Mouse (Mus musculus) hindbrain, embryonic 14.5 days (tissue): ENCODE measurements at regions not wholly inside any gene's neighbourhood (a gene's known extent, or its start where the extent isn't known, plus 50 kb on each side); places are given as distances from the start of the nearest gene placed in this dataset.

Source experiments
- ATAC-seq: fragments of 200-750 bp; cut with Nextera tagmentation; 2 replicates; pipeline ENCODE4 v1.8.0; 2017; ENCODE audit warnings: moderate number of reproducible peaks, mild to moderate bottlenecking, moderate TSS enrichment, moderate library complexity; ENCODE audit not compliant: low FRiP score
- DNase-seq: peaks from one replicate; pipeline ENCODE4 v3.0.0-alpha.2; 2015; ENCODE audit warnings: low spot score
- H3K27ac ChIP-seq: fragments of 300-500 bp; sonication (generic); 2 replicates; pipeline ENCODE4 v1.5.1; 2014; ENCODE audit warnings: mild to moderate bottlenecking, moderate library complexity
- H3K27me3 ChIP-seq: fragments of 300-500 bp; sonication (generic); 2 replicates; pipeline ENCODE4 v1.6.1; 2014; ENCODE audit warnings: mild to moderate bottlenecking, low read length, mixed read lengths; ENCODE audit not compliant: control insufficient read depth, insufficient read depth
- H3K36me3 ChIP-seq: fragments of 300-500 bp; sonication (generic); replicated peaks from 2 replicates; pipeline ENCODE4 v1.6.1; 2014; ENCODE audit not compliant: control insufficient read depth, insufficient read depth
- H3K4me1 ChIP-seq: fragments of 300-500 bp; sonication (generic); replicated peaks from 2 replicates; pipeline ENCODE4 v1.6.1; 2014; ENCODE audit warnings: antibody characterized with exemption, low read length, mixed read lengths; ENCODE audit not compliant: control insufficient read depth, insufficient read depth
- H3K4me2 ChIP-seq: fragments of 300-500 bp; sonication (generic); replicated peaks from 2 replicates; pipeline ENCODE4 v1.6.1; 2014; ENCODE audit warnings: mild to moderate bottlenecking, moderate library complexity
- H3K4me3 ChIP-seq: fragments of 300-500 bp; sonication (generic); replicated peaks from 2 replicates; pipeline ENCODE4 v1.5.1; 2014; ENCODE audit warnings: mild to moderate bottlenecking, low read length
- H3K9ac ChIP-seq: fragments of 300-500 bp; sonication (generic); 2 replicates; pipeline ENCODE4 v1.6.1; 2014
- H3K9me3 ChIP-seq: fragments of 300-500 bp; sonication (generic); 2 replicates; pipeline ENCODE4 v1.6.1; 2016; ENCODE audit warnings: low read length; ENCODE audit not compliant: control insufficient read depth
- WGBS: fragments of 180-500 bp; shearing (Covaris S2); extraction: QIAGEN DNeasy Blood & Tissue Kit; methylation state at CpG from one replicate; pipeline ENCODE4 v1.1.7; 2014; 5-methylcytosine and 5-hydroxymethylcytosine counted together

DNA sequence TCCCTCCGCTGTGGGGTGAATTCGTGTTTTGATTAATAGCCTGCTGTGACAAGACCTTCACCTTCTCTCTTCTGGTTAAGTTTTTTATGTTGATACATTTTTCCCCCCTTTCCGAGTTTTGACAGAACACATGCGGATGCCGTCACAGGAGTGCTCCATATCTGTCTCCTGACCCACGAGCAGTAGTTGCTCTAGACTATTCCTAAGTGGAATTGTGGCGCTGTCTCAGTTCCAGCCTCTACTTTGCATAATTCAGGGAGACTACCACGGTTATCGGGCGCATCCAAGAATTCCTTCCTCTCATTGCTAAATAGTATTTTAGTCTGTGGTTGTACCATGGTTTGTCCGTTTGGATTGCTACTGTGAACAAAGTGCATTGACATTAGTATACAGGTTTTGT, 109.2 kb upstream of the Atp1a1 start:
- no peak for DNase-seq
- 60% methylated on average over 11 of the region's 11 CpGs for WGBS
- H3K9me3 ChIP-seq: no peaks in the 10 kb centered on the region
- H3K4me3 ChIP-seq: no peak overlapping the region
- no peak overlapping the region for H3K27ac ChIP-seq
- no peak for ATAC-seq
- no peaks in the 10 kb centered on the region for H3K27me3 ChIP-seq
- H3K36me3 ChIP-seq: no peaks in the 10 kb centered on the region
- peak overlapping the region; percentile 16; the same call in 1 of the 2 replicates for H3K4me2 ChIP-seq
- peaks cover 20% of the 10 kb centered on the region for H3K4me1 ChIP-seq
- no peak overlapping the region for H3K9ac ChIP-seq

DNA sequence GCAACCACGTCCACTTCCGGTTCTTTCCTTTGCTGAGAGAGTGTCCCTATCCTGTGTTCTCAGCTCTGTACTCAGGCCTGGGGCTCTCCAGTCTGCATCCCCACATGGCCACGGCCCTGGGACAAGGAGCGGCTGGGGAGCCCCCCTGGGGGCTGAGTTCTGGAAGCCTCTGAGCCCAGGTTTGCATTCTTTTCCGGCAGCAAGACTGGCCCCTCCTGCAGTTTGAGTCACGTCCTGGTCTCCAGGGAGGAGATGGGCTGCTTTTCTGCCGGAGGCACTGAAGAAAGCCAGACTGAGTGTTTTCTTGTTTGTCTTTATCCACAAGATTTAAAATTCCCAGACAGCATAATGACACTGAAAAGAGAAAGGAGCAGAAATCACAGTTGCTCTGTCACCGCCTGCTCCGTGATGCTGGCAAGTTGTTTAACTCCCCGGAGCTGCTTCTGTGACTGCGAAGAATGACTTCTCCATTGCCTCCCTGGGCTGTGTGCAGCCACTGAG, 108.7 kb upstream of the Atp1a1 start:
- Histone ChIP-seq H3K4me3 (no peak overlapping the region), H3K27ac (no peak overlapping the region), H3K9me3 (no peaks in the 10 kb centered on the region), H3K4me1 (peaks cover 20% of the 10 kb centered on the region), H3K36me3 (no peaks in the 10 kb centered on the region), H3K27me3 (no peaks in the 10 kb centered on the region), H3K9ac (no peak overlapping the region), H3K4me2 (peak overlapping the region; percentile 16)
- WGBS: 21% methylated on average over 11 of the region's 11 CpGs
- DNase-seq: peak; percentile 38
- ATAC-seq: peak; percentile 54; the same call in 1 of the 2 replicates

DNA sequence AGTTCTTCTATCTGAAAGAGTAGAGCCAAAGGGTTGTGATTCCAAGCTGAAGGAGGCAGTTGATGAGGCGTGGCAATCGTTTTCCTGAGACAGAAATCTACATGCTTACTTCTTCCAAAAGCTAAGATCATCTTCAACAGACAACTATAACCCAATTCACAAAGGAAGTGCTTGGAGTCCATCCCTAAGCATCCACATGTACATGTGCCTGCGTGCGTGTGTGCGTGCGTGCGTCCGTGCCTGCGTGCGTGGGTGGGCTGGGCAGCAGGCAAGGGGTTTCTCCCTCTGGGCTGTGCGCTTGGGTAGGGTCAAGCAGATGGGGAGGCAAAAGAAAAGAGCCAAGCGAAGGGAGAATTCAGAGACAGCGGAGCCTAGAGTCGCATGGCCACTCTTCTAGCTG, 108.2 kb upstream of the Atp1a1 start:
- Histone ChIP-seq H3K4me2 (peak overlapping the region; percentile 16; the same call in 1 of the 2 replicates), H3K27ac (no peak overlapping the region), H3K27me3 (no peaks in the 10 kb centered on the region), H3K9me3 (no peaks in the 10 kb centered on the region), H3K4me1 (peaks cover 20% of the 10 kb centered on the region), H3K4me3 (no peak overlapping the region), H3K9ac (no peak overlapping the region), H3K36me3 (no peaks in the 10 kb centered on the region)
- DNase-seq: no peak
- 79% methylated on average over 14 of the region's 14 CpGs for WGBS
- ATAC-seq: no peak

DNA sequence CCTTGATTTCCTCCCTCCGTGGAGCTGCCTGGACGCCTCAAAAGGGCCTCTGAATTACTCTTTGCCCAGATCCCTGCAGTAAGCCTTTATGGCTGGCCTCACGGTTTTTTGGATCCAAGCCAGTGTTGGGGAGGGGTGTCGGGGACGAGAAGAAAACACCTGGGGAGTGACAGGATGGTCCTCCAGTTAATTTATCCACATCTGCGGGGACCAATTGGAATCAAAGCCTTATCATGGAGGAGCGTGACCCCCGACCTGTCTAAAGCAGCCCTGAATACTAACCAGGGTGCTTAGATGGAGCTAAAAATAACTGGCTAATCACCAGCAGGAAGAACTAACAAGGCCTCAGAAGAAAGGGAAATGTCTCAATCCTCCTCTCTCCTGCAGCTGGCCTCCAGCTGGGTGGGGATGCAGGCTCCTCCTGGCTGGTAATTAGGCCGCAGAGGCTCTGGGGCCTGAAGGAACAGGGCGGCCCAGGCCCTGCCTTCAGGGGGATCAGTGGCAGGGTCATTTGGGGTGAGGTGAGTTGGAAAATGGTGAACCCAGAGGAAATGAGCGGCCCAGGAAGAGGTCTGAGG, 107.2 kb upstream of the Atp1a1 start:
- H3K27ac ChIP-seq: 0 out of 2 replicates have a peak overlapping the region, but pooled peaks have one; percentile 18
- ATAC-seq: 0 out of 2 replicates have a peak, but pooled peaks have one; percentile 24
- 20% methylated on average over 11 of the region's 11 CpGs for WGBS
- no peaks in the 10 kb centered on the region for H3K36me3 ChIP-seq
- peaks cover 20% of the 10 kb centered on the region for H3K4me1 ChIP-seq
- H3K9ac ChIP-seq: no peak overlapping the region
- H3K27me3 ChIP-seq: no peaks in the 10 kb centered on the region
- no peak for DNase-seq
- H3K4me2 ChIP-seq: no peak overlapping the region
- H3K4me3 ChIP-seq: no peak overlapping the region
- H3K9me3 ChIP-seq: no peaks in the 10 kb centered on the region

DNA sequence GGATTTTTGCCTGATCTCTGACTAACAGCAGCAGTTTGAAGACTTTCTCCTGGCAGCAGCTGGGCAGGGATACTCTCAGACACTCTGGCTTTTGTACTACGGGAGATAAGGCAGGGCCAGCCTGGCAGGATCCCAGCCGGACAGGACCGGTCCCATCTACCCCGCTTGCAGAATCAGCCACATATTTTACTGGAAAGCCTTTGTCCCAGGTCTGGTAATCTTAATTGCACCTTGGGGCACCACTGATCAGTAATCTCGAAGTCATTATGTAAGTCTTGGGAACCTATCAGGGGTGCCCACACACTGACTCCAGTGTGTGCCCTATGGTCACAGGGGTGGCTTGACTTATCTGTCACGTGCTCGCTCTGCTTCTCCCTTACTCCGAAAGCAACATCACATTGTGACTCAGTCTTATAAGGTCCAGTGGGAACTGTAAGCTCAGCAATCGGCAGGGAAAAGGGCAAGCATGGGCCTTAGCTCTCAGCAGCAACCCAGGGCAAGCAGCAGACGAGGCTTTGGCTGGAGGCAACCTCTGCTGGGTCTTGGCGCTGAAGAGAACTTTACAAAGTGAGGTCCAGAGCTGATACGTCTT, 105.0 kb upstream of the Atp1a1 start:
- Histone ChIP-seq H3K9me3 (no peaks in the 10 kb centered on the region), H3K4me3 (no peak overlapping the region), H3K4me1 (peaks cover 20% of the 10 kb centered on the region), H3K36me3 (no peaks in the 10 kb centered on the region), H3K9ac (no peak overlapping the region), H3K27me3 (no peaks in the 10 kb centered on the region), H3K27ac (no peak overlapping the region), H3K4me2 (no peak overlapping the region)
- WGBS: 69% methylated on average over 12 of the region's 12 CpGs
- DNase-seq (no peak), ATAC-seq (no peak)

DNA sequence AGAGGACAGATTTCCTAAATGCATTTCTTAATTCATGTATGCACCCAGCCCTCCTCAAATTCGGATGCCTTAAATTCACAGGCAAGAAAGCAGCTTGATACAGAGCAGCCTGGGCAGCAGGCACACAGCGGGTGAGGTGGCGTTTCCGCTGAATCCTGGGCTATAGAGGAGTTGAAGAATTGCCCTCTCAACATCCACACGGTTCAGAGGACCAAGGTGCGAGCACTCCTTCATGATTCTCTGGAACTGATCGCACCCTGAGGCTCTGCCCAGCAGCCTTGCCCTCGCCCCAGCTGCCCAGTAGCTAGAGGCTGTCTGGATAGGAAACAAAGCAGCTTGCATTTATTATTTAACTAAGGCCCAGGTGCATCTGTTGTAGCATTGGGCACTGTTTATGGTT, 104.3 kb upstream of the Atp1a1 start:
- Histone ChIP-seq H3K27me3 (no peaks in the 10 kb centered on the region), H3K9me3 (no peaks in the 10 kb centered on the region), H3K4me1 (peaks cover 20% of the 10 kb centered on the region), H3K4me3 (no peak overlapping the region), H3K36me3 (no peaks in the 10 kb centered on the region), H3K27ac (no peak overlapping the region), H3K4me2 (no peak overlapping the region), H3K9ac (no peak overlapping the region)
- WGBS: 64% methylated on average over 8 of the region's 8 CpGs
- ATAC-seq (no peak), DNase-seq (no peak)

DNA sequence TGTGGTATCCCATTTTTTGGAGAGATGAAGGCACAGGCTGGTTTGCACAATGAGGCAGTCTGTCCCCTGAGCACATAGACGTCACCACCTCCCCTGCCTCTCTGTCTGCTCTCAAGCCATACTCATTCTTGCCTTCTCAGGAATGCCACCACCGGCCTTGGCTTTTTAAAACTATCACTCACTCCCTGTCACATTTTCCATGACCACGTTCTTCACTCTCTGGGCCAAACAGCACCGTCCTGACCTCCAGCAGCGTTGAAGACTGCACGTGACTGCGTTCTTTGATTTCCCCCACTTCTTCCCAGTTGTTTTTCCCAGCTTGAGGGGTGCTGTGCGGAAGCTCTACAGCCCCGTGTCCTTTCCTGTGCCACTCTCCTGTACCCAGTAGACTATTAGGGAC, 100.4 kb upstream of the Atp1a1 start:
- no peaks in the 10 kb centered on the region for H3K27me3 ChIP-seq
- H3K4me1 ChIP-seq: peaks cover 9% of the 10 kb centered on the region
- H3K36me3 ChIP-seq: no peaks in the 10 kb centered on the region
- no peak overlapping the region for H3K27ac ChIP-seq
- no peaks in the 10 kb centered on the region for H3K9me3 ChIP-seq
- no peak overlapping the region for H3K4me2 ChIP-seq
- no peak for DNase-seq
- H3K4me3 ChIP-seq: no peak overlapping the region
- WGBS: 78% methylated on average over 9 of the region's 9 CpGs
- no peak for ATAC-seq
- no peak overlapping the region for H3K9ac ChIP-seq

DNA sequence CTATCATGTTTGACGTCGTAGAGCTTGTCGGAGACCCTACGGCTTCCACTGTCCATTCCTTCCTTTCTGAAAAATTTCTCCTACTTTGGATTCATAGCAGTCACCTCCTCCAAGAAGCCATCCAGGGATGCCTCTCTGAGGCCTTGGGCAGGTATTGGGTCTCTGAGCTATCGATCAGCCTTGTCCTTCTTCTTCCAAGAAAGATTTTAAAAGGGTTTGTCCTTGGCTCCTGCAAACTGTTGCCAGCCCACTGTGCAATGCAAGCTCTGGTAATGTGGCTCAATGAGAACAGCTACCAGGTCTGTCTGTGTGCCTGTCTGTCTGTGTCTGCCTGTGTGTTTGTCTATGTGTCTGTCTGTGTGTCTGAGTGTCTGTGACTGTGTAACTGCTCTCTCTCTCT, 99.8 kb upstream of the Atp1a1 start:
- Histone ChIP-seq H3K4me3 (no peak overlapping the region), H3K9ac (no peak overlapping the region)
- no peak for ATAC-seq

DNA sequence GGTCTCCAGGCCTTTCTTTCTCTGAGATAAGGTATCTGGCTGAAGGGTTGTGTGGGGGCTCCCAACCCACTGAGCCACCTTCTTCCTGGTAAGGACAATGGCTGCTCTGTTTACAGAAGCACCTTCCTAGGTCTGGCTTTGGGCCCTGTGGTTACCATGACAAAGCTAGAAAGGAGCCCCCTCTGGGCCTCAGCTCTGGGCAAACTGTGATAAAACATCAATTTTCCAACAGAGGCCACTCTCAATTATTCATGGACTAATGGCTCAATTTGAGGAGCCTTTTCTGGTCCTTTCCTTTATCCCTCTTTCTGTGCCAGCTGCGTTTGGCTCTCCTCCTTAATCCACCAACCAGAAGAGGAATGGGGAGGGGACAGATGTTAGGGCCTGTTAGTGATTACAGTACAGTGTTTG, 97.3 kb upstream of the Atp1a1 start:
- DNase-seq: peak; percentile 49
- H3K4me2 ChIP-seq: no peak overlapping the region
- WGBS: 13% methylated on average over 1 of the region's 1 CpGs

More for the DNA sequence above, 99.8 kb upstream of the Atp1a1 start:
- H3K27me3 ChIP-seq: no peaks in the 10 kb centered on the region
- no peak overlapping the region for H3K4me2 ChIP-seq
- no peaks in the 10 kb centered on the region for H3K9me3 ChIP-seq
- H3K27ac ChIP-seq: no peak overlapping the region
- DNase-seq: no peak
- no peaks in the 10 kb centered on the region for H3K36me3 ChIP-seq
- H3K4me1 ChIP-seq: peaks cover 9% of the 10 kb centered on the region
- WGBS: 97% methylated on average over 5 of the region's 5 CpGs

More for the DNA sequence above, 97.3 kb upstream of the Atp1a1 start:
- Histone ChIP-seq H3K4me1 (peaks cover 9% of the 10 kb centered on the region), H3K36me3 (no peaks in the 10 kb centered on the region), H3K27me3 (no peaks in the 10 kb centered on the region), H3K27ac (peak overlapping the region; percentile 53; the same call in 1 of the 2 replicates), H3K9me3 (no peaks in the 10 kb centered on the region), H3K4me3 (no peak overlapping the region), H3K9ac (no peak overlapping the region)
- ATAC-seq: peak; percentile 76
